Mouse (Mus musculus) megakaryocyte, embryonic 14.5 days (primary cell): Measurements from ENCODE around the gene Dck. TPM values are rescaled to one million over a fixed set of nuclear protein-coding genes. Genes with fewer than 3 reads are reported as not detected.
"Not testable (repeated sequence)": the region's sequence is repeated elsewhere in the genome, so short reads cannot be mapped to it uniquely, and the experiment has no call there.

Source experiments
- H3K27me3 ChIP-seq: replicated peaks from 2 replicates; pipeline ENCODE3; 2012; ENCODE audit warnings: inconsistent platforms
- H3K36me3 ChIP-seq: replicated peaks from 2 replicates; pipeline ENCODE3; 2012; ENCODE audit warnings: low read length, inconsistent platforms, mixed read lengths
- H3K4me1 ChIP-seq: 2 replicates; pipeline ENCODE4 v1.6.1; 2012; ENCODE audit warnings: inconsistent platforms
- H3K4me3 ChIP-seq: replicated peaks from 2 replicates; pipeline ENCODE3; 2012; ENCODE audit warnings: moderate library complexity, mild to moderate bottlenecking, inconsistent platforms
- H3K9me3 ChIP-seq: 2 replicates; pipeline ENCODE4 v1.6.1; 2012; ENCODE audit warnings: inconsistent platforms
- FLI1 ChIP-seq: IDR thresholded peaks from 2 replicates; pipeline ENCODE4 v1.6.1; 2012; ENCODE audit warnings: low read length, inconsistent platforms, mixed read lengths
- GATA1 ChIP-seq: IDR thresholded peaks from 3 replicates; pipeline ENCODE4 v1.6.1; 2012; ENCODE audit warnings: mixed read lengths, low read length, inconsistent platforms, borderline replicate concordance
- polyA plus RNA-seq: library from polyadenylated mRNA; stranded (reverse); fragments of >175 nt; gene quantifications from 2 replicates; pipeline ENCODE4 v1.2.3, GENCODE M21; 2012; ENCODE audit warnings: low replicate concordance; ENCODE audit not compliant: insufficient read depth

The Dck gene
- polyA plus RNA-seq = 1.5 and 2.0 TPM in 2 replicates

GRCm38 (mm10) chr5:88764987-88765481 lies at the start of gene Dck:
TSS of gene Dck (plus strand) at chr5:88764996.
- peaks cover 77% of the 10 kb centered on the region for H3K36me3 ChIP-seq
- TF ChIP-seq GATA1 (no peak), FLI1 (no peak)
- no peaks in the 10 kb centered on the region for H3K9me3 ChIP-seq
- peak within 1 kb of the TSS; percentile 97 for H3K4me3 ChIP-seq
- peaks cover 64% of the 10 kb centered on the region for H3K4me1 ChIP-seq
- H3K27me3 ChIP-seq = no peaks in the 10 kb centered on the region

GRCm38 (mm10) chr5:88716983-88717382 lies 47.8 kb upstream of the Dck start:
- TF ChIP-seq FLI1 = no peak
- no peak for TF ChIP-seq GATA1
- Histone ChIP-seq H3K9me3 (no peaks in the 10 kb centered on the region), H3K4me3 (no peak overlapping the region), H3K4me1 (peaks cover 33% of the 10 kb centered on the region), H3K27me3 (no peaks in the 10 kb centered on the region), H3K36me3 (peaks cover 5% of the 10 kb centered on the region)

- Histone ChIP-seq H3K4me1 (peaks cover 24% of the 10 kb centered on the region), H3K4me3 (peak within 1 kb of the TSS; percentile 97), H3K27me3 (no peaks in the 10 kb centered on the region), H3K36me3 (peaks cover 30% of the 10 kb centered on the region), H3K9me3 (no peaks in the 10 kb centered on the region)
- TF ChIP-seq FLI1 (no peak), GATA1 (no peak)
These were observed 44.4 kb upstream of the Dck start, which contains the start of gene Mob1b for GRCm38 (mm10) chr5:88720116-88721002. TSS of gene Mob1b (plus strand) at chr5:88720855.

- TF ChIP-seq GATA1 = no peak
- TF ChIP-seq FLI1 = no peak
- Histone ChIP-seq H3K4me1 (peaks cover 24% of the 10 kb centered on the region), H3K27me3 (no peaks in the 10 kb centered on the region), H3K36me3 (peaks cover 36% of the 10 kb centered on the region), H3K9me3 (no peaks in the 10 kb centered on the region), H3K4me3 (peak overlapping the region; percentile 97)
These were observed 43.8 kb upstream of the Dck start for GRCm38 (mm10) chr5:88721003-88721475.

GRCm38 (mm10) chr5:88721565-88722212 lies 43.1 kb upstream of the Dck start:
- Histone ChIP-seq H3K36me3 (peaks cover 38% of the 10 kb centered on the region), H3K4me3 (peak overlapping the region; percentile 97), H3K9me3 (no peaks in the 10 kb centered on the region), H3K4me1 (peaks cover 23% of the 10 kb centered on the region), H3K27me3 (no peaks in the 10 kb centered on the region)
- TF ChIP-seq FLI1 (no peak), GATA1 (no peak)

- Histone ChIP-seq H3K9me3 (no peaks in the 10 kb centered on the region), H3K4me1 (peaks cover 27% of the 10 kb centered on the region), H3K36me3 (peaks cover 41% of the 10 kb centered on the region), H3K27me3 (no peaks in the 10 kb centered on the region), H3K4me3 (peak overlapping the region; percentile 97)
- TF ChIP-seq GATA1 (no peak), FLI1 (no peak)
These were observed 42.6 kb upstream of the Dck start for GRCm38 (mm10) chr5:88722213-88722600.

- H3K9me3 ChIP-seq = no peaks in the 10 kb centered on the region
- peak; percentile 64; the same call in 1 of the 3 replicates for TF ChIP-seq GATA1
- no peak for TF ChIP-seq FLI1
- peaks cover 44% of the 10 kb centered on the region for H3K4me1 ChIP-seq
- H3K27me3 ChIP-seq = no peaks in the 10 kb centered on the region
- peak overlapping the region; percentile 97 for H3K4me3 ChIP-seq
- peaks cover 55% of the 10 kb centered on the region for H3K36me3 ChIP-seq
These were observed 40.8 kb upstream of the Dck start for GRCm38 (mm10) chr5:88724030-88724429.

GRCm38 (mm10) chr5:88727593-88728144 lies 37.1 kb upstream of the Dck start:
- Histone ChIP-seq H3K4me3 (peak overlapping the region; percentile 80), H3K4me1 (peaks cover 61% of the 10 kb centered on the region), H3K36me3 (peaks cover 73% of the 10 kb centered on the region), H3K9me3 (no peaks in the 10 kb centered on the region), H3K27me3 (no peaks in the 10 kb centered on the region)
- TF ChIP-seq FLI1 = no peak
- no peak for TF ChIP-seq GATA1

- Histone ChIP-seq H3K4me3 (peak overlapping the region; percentile 46), H3K27me3 (no peaks in the 10 kb centered on the region), H3K9me3 (no peaks in the 10 kb centered on the region), H3K36me3 (peaks cover 84% of the 10 kb centered on the region), H3K4me1 (peaks cover 72% of the 10 kb centered on the region)
- TF ChIP-seq GATA1 (no peak), FLI1 (no peak)
These were observed 30.0 kb upstream of the Dck start for GRCm38 (mm10) chr5:88734786-88735185.

- peaks cover 84% of the 10 kb centered on the region for H3K36me3 ChIP-seq
- H3K4me3 ChIP-seq, H3K9me3 ChIP-seq, H3K27me3 ChIP-seq: not testable (repeated sequence)
- H3K4me1 ChIP-seq = peaks cover 65% of the 10 kb centered on the region
These were observed 23.7 kb upstream of the Dck start for GRCm38 (mm10) chr5:88741065-88741464.
